Mouse (Mus musculus): Measurements from ENCODE around the gene Akap2.

Akap2 gene

GRCm38 (mm10) chr4:57762424-57762823, 45.0 kb downstream of the Akap2 start:
- no peak for DNase-seq

- DNase-seq: no peak
Measured at GRCm38 (mm10) chr4:57764392-57764791, 46.9 kb downstream of the Akap2 start.

GRCm38 (mm10) chr4:57764926-57765325, 47.5 kb downstream of the Akap2 start:
- no peak for DNase-seq

GRCm38 (mm10) chr4:57765806-57766205, 48.3 kb downstream of the Akap2 start:
- DNase-seq: no peak

GRCm38 (mm10) chr4:57769007-57769406, 51.5 kb downstream of the Akap2 start:
- DNase-seq: no peak

GRCm38 (mm10) chr4:57770185-57770823, 52.8 kb downstream of the Akap2 start:
- no peak for DNase-seq

- no peak for DNase-seq
Measured at GRCm38 (mm10) chr4:57771558-57772219, 54.2 kb downstream of the Akap2 start.

GRCm38 (mm10) chr4:57772851-57773510, 55.5 kb downstream of the Akap2 start:
- DNase-seq: no peak

GRCm38 (mm10) chr4:57774517-57774916, 57.1 kb downstream of the Akap2 start:
- DNase-seq: no peak

GRCm38 (mm10) chr4:57775582-57775981, 58.1 kb downstream of the Akap2 start:
- DNase-seq: no peak

GRCm38 (mm10) chr4:57780403-57780802, 62.9 kb downstream of the Akap2 start:
- DNase-seq: no peak

GRCm38 (mm10) chr4:57780833-57781641, 63.6 kb downstream of the Akap2 start:
- DNase-seq: no peak

- peak; percentile 89 for DNase-seq
Measured at GRCm38 (mm10) chr4:57781994-57782393, 64.5 kb downstream of the Akap2 start.

GRCm38 (mm10) chr4:57782549-57783390, 65.3 kb downstream of the Akap2 start:
- DNase-seq: peak; percentile 73

GRCm38 (mm10) chr4:57783391-57783770, 65.9 kb downstream of the Akap2 start:
- DNase-seq: peak; percentile 68

GRCm38 (mm10) chr4:57783853-57784600, 66.6 kb downstream of the Akap2 start:
- DNase-seq: no peak

- peak; percentile 74 for DNase-seq
Measured at GRCm38 (mm10) chr4:57788709-57789108, 71.3 kb downstream of the Akap2 start.

- DNase-seq: no peak
Measured at GRCm38 (mm10) chr4:57789118-57789517, 71.7 kb downstream of the Akap2 start.

GRCm38 (mm10) chr4:57793989-57794388, 76.5 kb downstream of the Akap2 start:
- DNase-seq: no peak

GRCm38 (mm10) chr4:57794547-57794946, 77.1 kb downstream of the Akap2 start:
- no peak for DNase-seq

- no peak for DNase-seq
Measured at GRCm38 (mm10) chr4:57797548-57798285, 80.3 kb downstream of the Akap2 start.

Measured in thymus, postnatal 4 days (tissue).